Mouse (Mus musculus) hematopoietic stem cell, adult 5-6 weeks (primary cell): ENCODE data around the gene Fam189b. TPM values are rescaled to one million over a fixed set of nuclear protein-coding genes. Genes with fewer than 3 reads are reported as not detected.
A peak's percentile ranks its signal among the peaks of the same experiment; 100 is the strongest.
"Not testable (repeated sequence)": the region's sequence is repeated elsewhere in the genome, so short reads cannot be mapped to it uniquely, and the experiment has no call there.

Experiments
- ATAC-seq, 2 experiments: fragments of 125-278 bp in 1 of 2; replicated peaks in 1 of 2; 2 replicates each; pipeline ENCODE4 v1.8.0; 2016 to 2017; ENCODE audit warnings: inconsistent platforms in 2 of 2, mild to moderate bottlenecking in 2 of 2, moderate number of reproducible peaks in 2 of 2, low read depth in 1 of 2, moderate TSS enrichment in 1 of 2; ENCODE audit not compliant: low FRiP score in 2 of 2, poor library complexity in 2 of 2, severe bottlenecking in 2 of 2, insufficient read depth in 1 of 2, low TSS enrichment in 1 of 2
- total RNA-seq: library from RNA; stranded (forward); fragments of 172-1452, 232-1000 nt; gene quantifications from 2 replicates; pipeline ENCODE4 v1.2.3, GENCODE M21; 2017

Fam189b gene
- total RNA-seq, 1 experiment from 2014 or later = 7.3 TPM

DNA sequence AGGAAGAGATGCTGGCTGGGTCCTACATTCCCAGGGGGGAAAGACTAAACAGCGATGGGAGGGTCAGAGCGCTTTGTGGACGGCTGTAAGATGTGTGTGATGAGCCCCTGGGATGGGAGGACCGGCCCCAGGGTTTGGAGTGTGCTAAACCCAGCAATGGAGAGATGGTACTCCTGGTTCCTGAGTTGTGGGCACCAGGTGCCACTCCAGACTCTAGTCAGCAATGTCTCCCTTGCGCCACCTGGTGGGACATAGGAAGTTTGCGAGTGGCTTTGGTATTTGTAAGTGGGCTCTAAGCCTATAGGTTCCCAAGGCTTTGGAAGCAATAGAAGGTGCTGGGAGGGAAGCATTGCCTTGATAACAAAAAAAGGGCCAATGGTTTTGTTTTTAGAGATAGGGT lies 32.9 kb downstream of the Fam189b start:
- ATAC-seq = peak; percentile 63 to 66

DNA sequence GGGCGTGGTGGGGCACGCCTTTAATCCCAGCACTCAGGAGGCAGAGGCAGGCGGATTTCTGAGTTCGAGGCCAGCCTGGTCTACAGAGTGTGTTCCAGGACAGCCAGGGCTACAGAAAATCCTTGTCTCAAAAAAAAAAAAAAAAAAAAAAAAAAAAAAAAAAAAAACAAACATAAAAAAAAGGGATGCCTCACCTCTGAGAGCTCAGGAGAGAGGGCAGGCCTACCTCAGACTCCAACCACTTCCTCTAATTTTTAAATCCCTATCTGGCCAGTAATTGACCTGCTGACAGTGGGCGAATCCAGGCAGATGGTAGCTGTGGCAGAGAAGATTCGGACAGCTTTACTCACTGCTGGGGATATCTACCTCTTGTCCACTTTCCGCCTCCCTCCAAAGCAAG lies 33.5 kb downstream of the Fam189b start:
- not testable (repeated sequence) for ATAC-seq

DNA sequence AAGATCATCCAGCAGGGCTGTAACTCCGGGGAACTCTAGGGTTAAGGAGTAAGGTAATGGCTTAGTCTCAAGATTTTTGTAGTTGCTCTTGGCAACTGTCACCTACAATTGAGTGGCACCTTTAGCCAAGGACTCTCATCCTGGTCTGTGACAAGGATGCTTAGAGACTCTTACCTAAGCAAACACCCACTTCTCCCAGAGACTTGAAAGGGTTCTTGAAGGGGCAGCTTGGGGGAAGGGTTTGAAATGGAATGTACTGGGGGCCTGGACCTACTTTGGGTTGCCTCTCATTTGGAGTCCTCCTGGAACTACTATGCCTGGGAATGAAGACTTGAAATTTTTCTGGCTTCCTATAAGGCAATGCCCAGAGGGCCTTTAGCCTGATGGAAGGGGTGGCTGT lies 35.3 kb downstream of the Fam189b start:
- no peak for ATAC-seq

DNA sequence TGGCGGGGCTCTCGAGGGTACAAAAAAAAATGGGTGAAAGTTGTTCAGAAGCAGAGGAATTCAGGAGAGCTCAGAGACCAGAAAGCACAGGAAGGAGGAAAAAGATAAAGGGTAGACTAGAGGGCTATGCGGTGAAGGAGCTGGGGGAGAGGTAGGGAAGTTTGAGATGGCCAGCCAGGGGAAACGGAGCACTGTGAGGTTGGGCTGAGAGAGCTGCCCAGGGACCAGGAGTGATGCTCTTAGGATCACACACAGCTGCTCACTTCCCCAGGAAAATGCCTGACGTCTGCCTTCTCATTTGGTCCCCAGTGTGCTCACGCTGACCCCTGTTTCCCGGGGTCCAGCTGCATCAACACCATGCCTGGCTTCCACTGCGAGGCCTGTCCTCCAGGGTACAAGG lies 36.6 kb downstream of the Fam189b start:
- no peak for ATAC-seq

DNA sequence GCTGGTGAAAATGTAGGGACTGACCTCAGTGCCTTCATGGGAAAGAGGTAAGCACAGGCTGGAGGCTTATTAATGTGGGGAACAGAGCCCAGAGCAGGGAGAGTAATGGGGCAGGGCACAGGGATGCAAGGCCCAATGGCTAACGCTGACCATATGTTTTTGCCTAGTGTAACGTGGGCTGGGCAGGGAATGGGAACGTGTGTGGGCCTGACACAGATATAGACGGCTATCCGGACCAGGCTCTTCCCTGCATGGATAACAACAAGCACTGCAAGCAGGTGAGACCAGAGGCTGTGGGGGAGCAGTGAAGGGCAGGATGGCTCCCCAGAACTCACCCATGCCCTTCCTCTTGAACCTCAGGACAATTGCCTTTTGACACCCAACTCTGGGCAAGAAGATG lies 38.2 kb downstream of the Fam189b start:
- ATAC-seq = no peak

DNA sequence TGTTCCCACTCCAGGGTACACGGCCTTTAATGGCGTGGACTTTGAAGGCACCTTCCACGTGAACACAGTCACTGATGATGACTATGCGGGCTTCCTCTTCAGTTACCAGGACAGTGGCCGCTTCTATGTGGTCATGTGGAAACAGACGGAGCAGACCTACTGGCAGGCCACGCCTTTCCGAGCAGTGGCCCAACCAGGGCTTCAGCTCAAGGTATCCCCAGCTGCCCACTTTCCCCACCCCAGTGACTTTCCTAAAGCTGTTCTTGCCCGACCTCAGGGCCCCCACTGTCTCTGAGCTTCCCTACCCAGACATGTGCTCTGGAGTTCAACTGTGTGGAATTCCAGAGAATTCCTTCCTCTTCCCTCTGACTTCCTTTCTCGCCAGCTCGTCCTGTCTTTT lies 41.9 kb downstream of the Fam189b start:
- ATAC-seq = no peak

DNA sequence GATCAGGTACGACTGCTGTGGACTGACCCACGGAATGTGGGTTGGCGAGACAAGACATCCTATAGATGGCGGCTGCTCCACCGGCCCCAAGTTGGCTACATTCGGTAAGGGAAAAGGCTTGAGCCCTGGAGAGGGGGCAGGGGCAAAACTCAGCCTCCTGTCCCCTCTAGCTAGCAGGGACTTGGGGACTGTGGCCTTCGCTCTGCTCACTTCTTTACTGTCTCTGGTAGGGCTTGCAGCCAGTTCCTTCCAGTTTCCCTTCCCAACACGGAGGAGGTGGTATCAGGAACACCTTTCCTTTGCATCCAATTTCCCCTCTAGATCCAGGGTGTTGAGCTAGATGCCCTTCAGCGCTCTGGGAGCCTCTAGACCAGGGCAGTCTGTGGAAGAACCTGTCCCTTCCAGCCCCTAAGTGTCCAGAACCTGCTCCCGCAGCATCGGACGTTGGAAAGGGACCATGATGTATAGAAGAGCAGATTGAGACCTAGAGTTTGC lies 42.4 kb downstream of the Fam189b start:
- no peak for ATAC-seq

DNA sequence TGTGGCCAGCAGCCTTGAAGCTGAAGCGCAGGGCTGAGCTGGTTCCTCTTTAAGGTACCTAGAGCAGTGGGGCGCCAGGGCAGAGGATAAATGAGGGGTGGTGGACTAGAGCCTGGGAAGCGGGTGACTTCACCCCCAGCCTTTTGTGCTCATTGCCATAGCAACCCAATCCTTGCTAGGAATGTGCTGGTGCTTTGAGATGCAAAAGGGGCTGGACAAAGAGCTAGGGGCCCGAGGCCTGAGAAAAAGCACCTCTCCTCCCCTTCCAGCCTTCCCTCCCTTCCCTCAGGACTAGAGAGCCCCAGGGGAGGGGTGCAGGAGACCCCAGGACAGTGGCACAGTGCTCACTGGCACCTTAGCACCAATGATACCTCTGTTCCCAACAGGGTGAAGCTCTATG lies 43.0 kb downstream of the Fam189b start:
- no peak for ATAC-seq

DNA sequence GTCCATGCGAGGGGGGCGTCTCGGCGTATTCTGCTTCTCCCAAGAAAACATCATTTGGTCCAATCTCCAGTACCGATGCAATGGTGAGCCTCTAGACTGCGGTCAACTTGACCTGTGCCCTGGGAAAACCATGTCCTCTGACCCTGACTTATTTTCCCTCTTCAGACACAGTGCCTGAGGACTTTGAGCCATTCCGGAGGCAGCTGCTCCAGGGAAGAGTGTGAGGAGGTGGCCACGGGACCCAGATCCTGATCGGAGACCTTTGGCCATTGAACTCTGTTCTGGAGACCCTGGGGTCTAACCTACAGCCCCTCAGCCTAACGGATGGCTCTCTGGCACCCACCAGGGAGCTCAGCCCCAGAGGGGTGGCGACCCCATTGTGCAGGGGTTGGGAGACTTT lies 43.4 kb downstream of the Fam189b start:
- ATAC-seq = no peak

DNA sequence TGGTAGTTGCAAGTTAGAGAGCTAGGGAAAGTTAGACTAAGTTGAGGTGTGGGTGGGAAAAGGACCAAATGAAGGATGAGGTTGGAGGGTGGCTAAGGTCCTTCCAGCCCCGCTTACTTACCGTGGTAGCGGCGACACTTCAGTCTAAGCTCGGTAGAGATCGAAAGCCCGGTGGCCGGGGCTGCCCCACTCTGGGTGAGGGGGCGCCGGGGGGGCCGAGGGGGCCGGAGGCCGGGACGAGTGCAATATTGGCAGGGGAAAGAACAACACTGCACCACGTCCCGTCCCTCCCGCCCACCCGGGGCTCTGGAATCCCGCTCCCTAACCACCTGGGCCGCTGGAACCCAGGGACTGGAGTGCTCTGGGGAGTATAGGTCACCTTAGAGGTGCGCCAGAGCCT lies 44.0 kb downstream of the Fam189b start, which contains the start of gene Mtx1:
TSS of gene Mtx1 (minus strand) at position 189 of the 400 bp plus-strand sequence.
- ATAC-seq = no peak

DNA sequence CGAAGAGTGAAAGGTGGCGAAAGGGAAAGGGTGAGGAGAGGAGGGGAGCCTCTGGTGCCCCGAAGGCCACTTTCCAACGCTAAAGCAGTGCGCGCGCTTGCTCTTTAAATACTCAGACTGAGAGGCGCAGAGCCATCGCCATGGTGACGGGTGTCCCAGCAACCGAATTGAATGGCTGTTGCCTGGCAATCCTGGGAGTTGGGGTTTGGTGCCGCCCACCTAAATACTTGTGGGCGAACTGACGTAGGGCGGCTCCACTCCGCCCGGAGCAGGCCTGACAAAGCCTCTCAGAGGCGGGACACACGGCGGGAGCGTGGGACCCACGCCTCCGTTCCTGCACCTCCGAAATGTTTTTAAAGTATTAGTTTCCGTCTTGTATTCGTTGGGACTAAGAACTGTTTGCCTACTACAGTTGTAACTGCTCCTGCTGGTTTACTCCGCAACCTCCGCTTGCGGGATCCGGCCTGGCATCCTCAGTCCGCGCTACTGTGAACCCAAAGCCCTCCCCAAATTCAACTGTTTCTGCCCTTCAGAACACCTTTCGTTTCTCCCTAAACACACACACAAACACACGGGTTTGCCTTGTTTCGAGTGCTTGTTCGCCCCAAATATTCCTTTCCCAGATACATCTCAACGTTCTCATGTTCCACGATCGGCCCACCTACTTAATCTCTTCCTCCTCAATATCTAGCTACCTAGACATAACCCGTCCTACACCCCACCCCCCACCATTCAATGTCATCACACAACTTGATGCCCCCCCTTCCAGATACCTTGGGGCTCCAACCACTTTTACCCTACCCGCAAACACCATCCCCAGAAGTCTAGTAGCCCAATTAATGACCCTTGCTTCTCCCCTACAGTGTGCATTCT lies 44.6 kb downstream of the Fam189b start:
- peak; percentile 54 to 64 for ATAC-seq

DNA sequence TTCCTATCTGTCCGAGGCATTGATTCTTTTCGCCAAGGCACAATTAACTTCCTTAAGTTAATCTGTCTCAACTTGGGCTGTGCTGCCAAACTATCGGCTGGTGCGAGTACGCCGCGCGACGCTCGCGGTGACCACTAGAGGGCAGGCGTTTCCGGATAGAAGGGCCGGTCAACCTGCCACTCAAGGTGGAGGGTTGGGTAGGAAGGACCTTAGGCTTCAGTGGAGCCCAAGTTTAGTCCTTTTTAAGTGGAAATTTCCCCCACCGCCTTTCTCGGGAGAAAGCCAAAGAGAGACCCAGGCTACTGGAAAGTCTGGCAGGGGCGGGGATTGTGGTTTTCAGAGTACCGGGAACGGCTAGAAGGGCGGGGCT lies 45.2 kb downstream of the Fam189b start:
- ATAC-seq = peak; percentile 77 to 80

DNA sequence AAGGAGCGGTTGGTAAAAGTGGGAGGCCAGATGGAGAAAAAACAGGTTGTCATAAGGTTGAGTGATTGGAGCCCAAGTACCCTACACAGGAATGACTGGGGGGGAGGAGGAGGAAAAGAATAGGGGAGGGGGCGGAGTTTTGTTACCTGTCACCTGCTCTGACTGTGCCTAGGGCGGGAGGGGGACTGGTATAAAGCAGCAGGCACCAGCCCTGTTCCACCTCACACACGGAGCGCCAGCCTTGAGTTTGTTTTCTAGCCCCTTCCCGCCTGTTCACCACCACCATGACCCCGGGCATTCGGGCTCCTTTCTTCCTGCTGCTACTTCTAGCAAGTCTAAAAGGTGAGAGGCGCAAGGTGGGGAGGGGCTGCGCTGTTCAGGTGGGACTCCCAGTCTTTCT lies 45.9 kb downstream of the Fam189b start, which contains the start of gene Muc1:
TSS of gene Muc1 (plus strand) at position 222 of the 400 bp plus-strand sequence.
- ATAC-seq = no peak

DNA sequence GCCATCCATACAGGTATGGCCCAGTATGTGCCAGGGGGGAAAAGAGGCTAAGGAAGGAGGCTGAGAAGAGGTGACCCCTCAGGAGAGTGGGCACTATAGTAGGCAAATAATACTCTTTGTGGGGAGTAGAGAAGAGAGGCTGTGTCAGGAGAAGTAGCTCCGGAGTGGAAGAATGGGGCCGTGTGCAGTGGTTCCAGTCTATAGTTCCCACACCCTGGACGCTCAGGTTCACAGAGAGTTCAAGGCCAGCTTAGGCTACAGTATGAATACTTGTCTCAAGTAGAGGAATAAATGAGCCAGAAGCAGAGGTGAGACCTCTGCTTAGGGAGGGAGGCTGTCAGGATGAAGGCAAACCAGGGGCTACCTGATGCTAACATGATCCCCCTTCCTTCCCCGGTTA lies 46.3 kb downstream of the Fam189b start:
- no peak for ATAC-seq

DNA sequence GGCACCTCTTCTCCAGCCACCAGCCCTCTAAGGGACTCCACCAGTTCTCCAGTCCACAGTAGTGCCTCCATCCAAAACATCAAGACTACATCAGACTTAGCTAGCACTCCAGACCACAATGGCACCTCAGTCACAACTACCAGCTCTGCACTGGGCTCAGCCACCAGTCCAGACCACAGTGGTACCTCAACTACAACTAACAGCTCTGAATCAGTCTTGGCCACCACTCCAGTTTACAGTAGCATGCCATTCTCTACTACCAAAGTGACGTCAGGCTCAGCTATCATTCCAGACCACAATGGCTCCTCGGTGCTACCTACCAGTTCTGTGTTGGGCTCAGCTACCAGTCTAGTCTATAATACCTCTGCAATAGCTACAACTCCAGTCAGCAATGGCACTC lies 47.6 kb downstream of the Fam189b start:
- ATAC-seq = no peak

DNA sequence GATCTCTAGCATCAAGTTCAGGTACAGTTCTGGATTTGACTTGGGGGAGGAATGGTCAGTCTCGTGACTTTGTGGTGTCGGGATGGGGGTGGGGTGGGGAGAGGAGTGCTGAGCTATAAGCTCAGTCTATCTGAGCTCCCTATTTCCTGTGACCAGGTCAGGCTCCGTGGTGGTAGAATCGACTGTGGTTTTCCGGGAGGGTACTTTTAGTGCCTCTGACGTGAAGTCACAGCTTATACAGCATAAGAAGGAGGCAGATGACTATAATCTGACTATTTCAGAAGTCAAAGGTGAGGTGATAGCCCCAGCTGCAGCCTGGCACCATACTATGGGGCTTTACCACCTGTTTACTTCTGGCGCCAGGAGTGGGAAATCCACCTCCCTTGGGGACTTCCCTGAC lies 48.4 kb downstream of the Fam189b start:
- ATAC-seq = no peak

DNA sequence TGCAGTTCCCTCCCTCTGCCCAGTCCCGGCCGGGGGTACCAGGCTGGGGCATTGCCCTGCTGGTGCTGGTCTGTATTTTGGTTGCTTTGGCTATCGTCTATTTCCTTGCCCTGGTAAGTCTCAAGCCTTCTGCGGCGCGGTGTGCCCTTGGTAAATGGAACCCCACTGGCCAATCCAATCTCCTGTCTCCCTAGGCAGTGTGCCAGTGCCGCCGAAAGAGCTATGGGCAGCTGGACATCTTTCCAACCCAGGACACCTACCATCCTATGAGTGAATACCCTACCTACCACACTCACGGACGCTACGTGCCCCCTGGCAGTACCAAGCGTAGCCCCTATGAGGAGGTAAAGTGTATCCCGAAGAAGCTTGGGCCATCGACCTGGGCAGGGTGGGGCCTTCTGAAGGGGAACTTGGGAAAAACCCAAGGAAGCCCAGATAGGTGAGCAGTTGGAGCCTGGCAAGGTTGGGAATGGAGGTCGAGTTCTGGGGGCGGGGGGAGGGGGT lies 48.9 kb downstream of the Fam189b start:
- ATAC-seq = no peak

DNA sequence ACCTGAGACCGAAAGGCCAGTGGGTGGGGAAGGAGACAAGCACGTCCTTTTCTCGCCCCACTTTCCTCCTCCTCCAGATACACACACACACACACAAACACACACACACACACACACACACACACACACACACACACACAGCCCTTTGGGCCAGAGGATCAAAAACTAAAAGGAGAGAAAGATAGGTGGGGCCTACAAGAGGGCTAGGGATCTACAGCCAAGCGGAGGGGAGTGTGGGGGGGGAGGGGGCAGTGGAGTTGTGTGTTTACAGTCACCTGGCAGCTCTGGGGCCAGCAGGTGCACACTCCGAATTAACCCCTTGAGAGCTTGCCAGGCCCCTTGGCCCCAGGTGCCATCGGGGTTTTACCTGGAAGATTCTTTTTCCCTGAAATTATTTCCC lies 49.7 kb downstream of the Fam189b start:
- no peak for ATAC-seq
